Mouse (Mus musculus): ENCODE measurements around the gene Olfr1359. TPM values are rescaled to one million over a fixed set of nuclear protein-coding genes. Genes with fewer than 3 reads are reported as not detected.
"Not testable (repeated sequence)": the region's sequence is repeated elsewhere in the genome, so short reads cannot be mapped to it uniquely, and the experiment has no call there.

The Olfr1359 gene
- total RNA-seq (2018; cell fraction: chromatin; rRNA removed): not detected
- not detected for total RNA-seq (2018; cell fraction: cytosol; rRNA removed)
- not detected for total RNA-seq (2018; cell fraction: nucleus; rRNA removed)
- not detected in 3 replicates for polyA plus RNA-seq (2018)

- H3K36me3 ChIP-seq (ENCODE audit: inconsistent target): no peaks in the 10 kb centered on the region
- H3K4me3 ChIP-seq (ENCODE audit: inconsistent target): no peak within 1 kb of the TSS
- H3K79me2 ChIP-seq (ENCODE audit: inconsistent target): no peaks in the 10 kb centered on the region
- H3K27ac ChIP-seq: no peak within 1 kb of the TSS
Observed at GRCm38 (mm10) chr13:21697811-21698210, at the start of gene Olfr1359. Olfr1359 (plus strand) TSS chr13:21698111.

GRCm38 (mm10) chr13:21663286-21663685, 34.6 kb upstream of the Olfr1359 start, which contains the start of gene Olfr1361:
Olfr1361 (minus strand) TSS chr13:21663386.
- H3K79me2 ChIP-seq (ENCODE audit: inconsistent target): no peaks in the 10 kb centered on the region
- no peaks in the 10 kb centered on the region for H3K36me3 ChIP-seq (ENCODE audit: inconsistent target)
- 40% methylated on average over 1 of the region's 2 CpGs for WGBS (ENCODE audit: missing documents)
- H3K27ac ChIP-seq: no peak within 1 kb of the TSS
- no peak within 1 kb of the TSS for H3K4me3 ChIP-seq (ENCODE audit: inconsistent target)

DNA sequence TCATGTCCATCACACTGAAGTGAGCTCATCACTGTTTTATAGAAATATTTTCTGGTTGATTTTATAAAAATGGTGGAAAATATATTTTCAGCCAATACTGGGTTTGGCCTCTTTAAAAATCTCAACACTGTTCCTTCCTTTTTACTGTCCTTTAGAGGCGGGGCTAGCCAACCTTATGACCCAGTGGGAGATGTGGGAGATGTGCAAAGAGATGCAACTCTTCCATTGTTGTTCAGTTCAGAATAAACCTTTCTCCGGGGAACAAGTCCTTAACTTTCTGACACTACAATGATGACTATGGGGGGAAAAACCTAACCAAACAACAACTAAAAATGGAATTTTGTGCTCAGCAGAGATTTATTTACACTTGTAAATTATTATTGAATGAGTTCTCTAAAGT, 20.6 kb upstream of the Olfr1359 start, which contains the start of gene Olfr1360:
Gene Olfr1360 (minus strand): TSS at position 101 of the 400 bp plus-strand sequence.
- Histone ChIP-seq H3K79me2 (ENCODE audit: inconsistent target) (no peaks in the 10 kb centered on the region), H3K27ac (no peak within 1 kb of the TSS), H3K36me3 (ENCODE audit: inconsistent target) (no peaks in the 10 kb centered on the region), H3K4me3 (ENCODE audit: inconsistent target) (no peak within 1 kb of the TSS)
- 76% methylated on average over 2 of the region's 2 CpGs for WGBS (ENCODE audit: missing documents)

DNA sequence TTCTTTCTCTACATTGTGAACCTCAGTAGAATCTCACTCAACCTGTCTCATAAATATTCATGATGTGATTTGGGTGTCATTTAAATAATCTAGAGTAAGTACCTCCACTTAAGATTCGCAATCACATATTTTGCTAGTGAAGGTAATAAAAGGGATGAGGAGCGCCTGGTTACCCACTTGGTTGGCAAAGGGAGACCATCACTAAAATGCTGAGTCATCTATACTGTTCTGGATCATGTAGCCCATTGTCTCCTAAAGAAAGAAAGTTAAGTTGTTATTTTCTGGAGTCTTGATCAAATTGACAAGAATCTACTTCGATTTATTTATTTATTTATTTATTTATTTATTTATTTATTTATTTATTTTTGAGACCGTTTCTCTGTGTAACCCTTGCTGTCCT, 8.8 kb downstream of the Olfr1359 start:
- Histone ChIP-seq H3K36me3 (ENCODE audit: inconsistent target) (no peaks in the 10 kb centered on the region), H3K4me3 (ENCODE audit: inconsistent target) (no peak overlapping the region), H3K27ac (no peak overlapping the region), H3K79me2 (ENCODE audit: inconsistent target) (no peaks in the 10 kb centered on the region)
- 82% methylated on average over 4 of the region's 4 CpGs for WGBS (ENCODE audit: missing documents)

- WGBS (ENCODE audit: missing documents): 0% methylated on average over 32 of the region's 32 CpGs
- H3K27ac ChIP-seq: 0 out of 2 replicates have a peak overlapping the region, but pooled peaks have one; percentile 24
- H3K79me2 ChIP-seq (ENCODE audit: inconsistent target): no peaks in the 10 kb centered on the region
- no peaks in the 10 kb centered on the region for H3K36me3 ChIP-seq (ENCODE audit: inconsistent target)
- H3K4me3 ChIP-seq (ENCODE audit: inconsistent target): peak overlapping the region; percentile 87
Observed at GRCm38 (mm10) chr13:21710031-21710711, 12.3 kb downstream of the Olfr1359 start.

GRCm38 (mm10) chr13:21710821-21711525, 13.1 kb downstream of the Olfr1359 start:
- peak overlapping the region; percentile 87 for H3K4me3 ChIP-seq (ENCODE audit: inconsistent target)
- no peak overlapping the region for H3K27ac ChIP-seq
- 9% methylated on average over 22 of the region's 22 CpGs for WGBS (ENCODE audit: missing documents)

DNA sequence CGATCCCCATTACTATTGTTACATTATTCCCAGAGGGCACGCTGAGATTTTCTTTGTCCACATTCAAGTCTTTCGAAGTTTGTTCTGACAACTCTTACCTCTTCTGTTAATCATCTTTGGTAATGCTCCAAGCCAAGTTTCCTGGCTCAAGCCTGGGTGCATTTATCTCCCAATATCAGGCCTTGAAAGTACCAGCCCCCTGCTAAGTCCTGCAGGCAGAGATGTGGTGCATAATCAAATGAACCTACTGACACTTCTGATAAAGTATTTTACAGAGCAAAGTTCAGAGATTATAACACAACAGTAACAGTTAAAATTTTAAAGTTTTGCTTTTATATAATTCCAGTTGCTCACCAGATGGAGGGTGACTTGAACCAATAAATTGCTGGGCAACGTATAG, 13.8 kb downstream of the Olfr1359 start:
- H3K36me3 ChIP-seq (ENCODE audit: inconsistent target): no peaks in the 10 kb centered on the region
- H3K4me3 ChIP-seq (ENCODE audit: inconsistent target): no peak overlapping the region
- 55% methylated on average over 4 of the region's 4 CpGs for WGBS (ENCODE audit: missing documents)
- H3K79me2 ChIP-seq (ENCODE audit: inconsistent target): no peaks in the 10 kb centered on the region
- H3K27ac ChIP-seq: no peak overlapping the region

More at GRCm38 (mm10) chr13:21710821-21711525, 13.1 kb downstream of the Olfr1359 start:
- H3K79me2 ChIP-seq (ENCODE audit: inconsistent target): no peaks in the 10 kb centered on the region
- no peaks in the 10 kb centered on the region for H3K36me3 ChIP-seq (ENCODE audit: inconsistent target)

GRCm38 (mm10) chr13:21714725-21715124, 16.8 kb downstream of the Olfr1359 start:
- WGBS (ENCODE audit: missing documents): 2% methylated on average over 7 of the region's 7 CpGs

GRCm38 (mm10) chr13:21715131-21715863, 17.4 kb downstream of the Olfr1359 start:
- H3K79me2 ChIP-seq (ENCODE audit: inconsistent target): no peaks in the 10 kb centered on the region
- H3K4me3 ChIP-seq (ENCODE audit: inconsistent target): peak overlapping the region; percentile 14; the same call in 1 of the 2 replicates
- H3K36me3 ChIP-seq (ENCODE audit: inconsistent target): no peaks in the 10 kb centered on the region
- peak overlapping the region; percentile 51 for H3K27ac ChIP-seq
- 3% methylated on average over 14 of the region's 22 CpGs for WGBS (ENCODE audit: missing documents)

More at GRCm38 (mm10) chr13:21714725-21715124, 16.8 kb downstream of the Olfr1359 start:
- Histone ChIP-seq H3K79me2 (ENCODE audit: inconsistent target) (no peaks in the 10 kb centered on the region), H3K27ac (peak overlapping the region; percentile 51), H3K4me3 (ENCODE audit: inconsistent target) (peak overlapping the region; percentile 14; the same call in 1 of the 2 replicates), H3K36me3 (ENCODE audit: inconsistent target) (no peaks in the 10 kb centered on the region)

GRCm38 (mm10) chr13:21715864-21716539, 18.1 kb downstream of the Olfr1359 start, which contains the start of the genes Hist1h2bl and Hist1h2ai:
Hist1h2bl (minus strand) TSS chr13:21716143.
Hist1h2ai (plus strand) TSS chr13:21716422.
- 0% methylated on average over 15 of the region's 50 CpGs for WGBS (ENCODE audit: missing documents)
- peak within 1 kb of the TSS; percentile 86 for H3K27ac ChIP-seq
- H3K79me2 ChIP-seq (ENCODE audit: inconsistent target); H3K36me3 ChIP-seq (ENCODE audit: inconsistent target): not testable (repeated sequence)
- peak within 1 kb of the TSS; percentile 29 for H3K4me3 ChIP-seq (ENCODE audit: inconsistent target)

GRCm38 (mm10) chr13:21716540-21717391, 18.9 kb downstream of the Olfr1359 start:
- WGBS (ENCODE audit: missing documents): 0% methylated on average over 4 of the region's 38 CpGs
- H3K36me3 ChIP-seq (ENCODE audit: inconsistent target); H3K79me2 ChIP-seq (ENCODE audit: inconsistent target): not testable (repeated sequence)
- Histone ChIP-seq H3K27ac (peak overlapping the region; percentile 86), H3K4me3 (ENCODE audit: inconsistent target) (peak overlapping the region; percentile 29)

GRCm38 (mm10) chr13:21717397-21718357, 19.8 kb downstream of the Olfr1359 start, which contains the start of gene Hist1h3h:
Hist1h3h (plus strand) TSS chr13:21717659.
- WGBS (ENCODE audit: missing documents): 9% methylated on average over 15 of the region's 56 CpGs
- not testable (repeated sequence) for H3K79me2 ChIP-seq (ENCODE audit: inconsistent target); H3K36me3 ChIP-seq (ENCODE audit: inconsistent target)
- Histone ChIP-seq H3K27ac (peak within 1 kb of the TSS; percentile 86), H3K4me3 (ENCODE audit: inconsistent target) (peak within 1 kb of the TSS; percentile 29)
